Mouse (Mus musculus): Measurements from ENCODE around the gene Ssbp3.

DNA sequence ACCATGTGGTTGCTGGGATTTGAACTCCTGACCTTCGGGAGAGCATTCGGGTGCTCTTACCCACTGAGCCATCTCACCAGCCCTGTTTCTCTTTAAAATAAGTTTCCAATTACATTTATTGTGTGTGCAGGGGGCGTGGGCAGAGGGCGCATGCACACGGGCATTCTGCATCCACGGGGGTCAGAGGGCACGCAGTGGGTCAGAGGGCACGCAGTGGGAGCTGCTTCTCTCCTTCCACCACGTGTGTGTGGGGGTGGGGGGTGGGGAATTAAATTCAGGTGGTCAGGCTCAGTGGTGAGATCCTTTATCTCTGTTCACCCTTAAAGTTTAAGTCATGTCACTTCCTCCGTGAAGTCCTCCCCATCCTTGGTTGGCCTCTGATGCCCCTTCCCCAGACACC is 187.9 kb downstream of the Ssbp3 start:
- TF ChIP-seq CTCF (conservative IDR thresholded peaks at IDR 0.05; ENCODE audit: low read length), result no peak
- TF ChIP-seq POU5F1 (IDR thresholded peaks at IDR 0.05; ENCODE audit: borderline replicate concordance, low read length), result no peak

All from E14TG2a.4 (cell line).